8 mouse cellular contexts compared by ENCODE assay signal in genomic region chr4:45815542-45815941, GRCm38 (mm10). TPM values are rescaled to one million over a fixed set of nuclear protein-coding genes. Genes with fewer than 3 reads are reported as not detected.
DNase-seq lines count a peak whose midpoint lies in the region; ATAC-seq and TF ChIP-seq lines count a peak whose summit lies in the region.

No protein-coding gene starts in this region.

- no peak for ATAC-seq in intestine, postnatal 0 days
- ATAC-seq in intestine, embryonic 15.5 days: no peak

- peak; percentile 30 for TF ChIP-seq RAD21 in CH12.LX (IDR thresholded peaks at IDR 0.05; ENCODE audit: low read depth, low read length)

- WGBS in intestine, postnatal 0 days: 43% methylated on average over 7 of the region's 7 CpGs
- 44% methylated on average over 7 of the region's 7 CpGs for WGBS in intestine, embryonic 15.5 days

- TF ChIP-seq POLR2A in CH12.LX (IDR thresholded peaks at IDR 0.05; ENCODE audit: low read depth, low read length): no peak

- no peaks in the 10 kb centered on the region for H3K27me3 ChIP-seq in intestine, postnatal 0 days (replicated peaks; ENCODE audit: control insufficient read depth, insufficient read depth, low read length)
- H3K27me3 ChIP-seq in intestine, embryonic 15.5 days (replicated peaks): no peaks in the 10 kb centered on the region
- no peaks in the 10 kb centered on the region for H3K27me3 ChIP-seq in CH12.LX (replicated peaks)

- in situ Hi-C loops in CH12.LX (cut with MboI; ENCODE audit: low pct_ligation_motif_present, low pct_unique_long_range_greater_than_20kb, low sequenced_read_pairs): no loop called here

- TF ChIP-seq CTCF in intestine, postnatal 0 days (IDR thresholded peaks at IDR 0.05; ENCODE audit: low read depth): peak; percentile 80
- TF ChIP-seq CTCF in CH12.LX (conservative IDR thresholded peaks at IDR 0.05 in 1 of 2, IDR thresholded peaks at IDR 0.05 in 1 of 2; ENCODE audit: low read depth in 2 of 2, low read length in 2 of 2): peak in 1 of 2 experiments; percentile 53; a peak in 2 of 4 replicates

- H3K79me2 ChIP-seq in CH12.LX (replicated peaks; ENCODE audit: control insufficient read depth, extremely low read depth, insufficient read depth, poor library complexity, severe bottlenecking): no peaks in the 10 kb centered on the region

- H3K4me3 ChIP-seq in intestine, postnatal 0 days (ENCODE audit: low read depth, low read length): no peak overlapping the region
- no peak overlapping the region for H3K4me3 ChIP-seq in intestine, embryonic 15.5 days (replicated peaks)
- H3K4me3 ChIP-seq in CH12.LX (replicated peaks in 1 of 3; ENCODE audit: low read depth in 2 of 3, low read length in 2 of 3, poor library complexity in 1 of 3): no peak overlapping the region

- dilution Hi-C loops in CH12.LX (cut with MboI; ENCODE audit: extremely low pct_ligation_motif_present, extremely low pct_unique_long_range_greater_than_20kb, low sequenced_read_pairs): no loop called here

- H3K9me3 ChIP-seq in intestine, postnatal 0 days (ENCODE audit: control insufficient read depth): no peaks in the 10 kb centered on the region
- no peaks in the 10 kb centered on the region for H3K9me3 ChIP-seq in intestine, embryonic 15.5 days
- H3K9me3 ChIP-seq in CH12.LX (replicated peaks; ENCODE audit: low read length): no peaks in the 10 kb centered on the region

- no peak overlapping the region for H3K9ac ChIP-seq in intestine, postnatal 0 days (ENCODE audit: low read depth, low read length)
- H3K9ac ChIP-seq in intestine, embryonic 15.5 days: no peak overlapping the region
- H3K9ac ChIP-seq in CH12.LX (ENCODE audit: insufficient read depth, low read depth): no peak overlapping the region

- H3K4me2 ChIP-seq in intestine, postnatal 0 days (replicated peaks; ENCODE audit: low read depth): no peak overlapping the region
- H3K4me2 ChIP-seq in intestine, embryonic 15.5 days (replicated peaks): no peak overlapping the region
- no peak overlapping the region for H3K4me2 ChIP-seq in CH12.LX (ENCODE audit: insufficient read depth, low read depth, poor library complexity, severe bottlenecking)

- H3K36me3 ChIP-seq in intestine, postnatal 0 days (ENCODE audit: control insufficient read depth, insufficient read depth): no peaks in the 10 kb centered on the region
- H3K36me3 ChIP-seq in intestine, embryonic 15.5 days: no peaks in the 10 kb centered on the region
- no peaks in the 10 kb centered on the region for H3K36me3 ChIP-seq in CH12.LX (replicated peaks in 1 of 2; ENCODE audit: control insufficient read depth in 1 of 2, insufficient read depth in 1 of 2, low read length in 1 of 2)

- DNase-seq in CH12.LX (ENCODE audit: extremely low read depth): peak; percentile 14
- DNase-seq in adrenal gland, adult 2 months: peak; percentile 51
- DNase-seq in embryo, embryonic 9.5 days (ENCODE audit: extremely low spot score): peak; percentile 80
- peak; percentile 18 to 40 for DNase-seq in kidney, adult 8-10 months
- peak; percentile 25 for DNase-seq in lung, postnatal 25 days (ENCODE audit: low spot score)
- peak; percentile 26 to 29 for DNase-seq in thymus, postnatal 36 days

- H3K27ac ChIP-seq in intestine, postnatal 0 days (ENCODE audit: low read depth, low read length): no peak overlapping the region
- H3K27ac ChIP-seq in intestine, embryonic 15.5 days: no peak overlapping the region
- no peak overlapping the region for H3K27ac ChIP-seq in CH12.LX (ENCODE audit: insufficient read depth, low read depth)

- H3K4me1 ChIP-seq in intestine, postnatal 0 days (replicated peaks; ENCODE audit: control insufficient read depth, insufficient read depth, low read length): no peaks in the 10 kb centered on the region; the same call in 1 of the 2 replicates
- H3K4me1 ChIP-seq in intestine, embryonic 15.5 days (replicated peaks): peaks cover 15% of the 10 kb centered on the region
- peaks cover 0 to 21% of the 10 kb centered on the region in 2 experiments; a peak in 2 of 4 replicates for H3K4me1 ChIP-seq in CH12.LX (ENCODE audit: control insufficient read depth in 1 of 2, insufficient read depth in 2 of 2)

- no peak for TF ChIP-seq EP300 in CH12.LX (IDR thresholded peaks at IDR 0.05; ENCODE audit: low read length)

TF ChIP-seq in CH12.LX, 34 proteins besides CTCF, POLR2A, EP300 and RAD21:
- TF ChIP-seq RCOR1 (conservative IDR thresholded peaks at IDR 0.05; ENCODE audit: low read depth, low read length): no peak
- TF ChIP-seq USF2 (conservative IDR thresholded peaks at IDR 0.05; ENCODE audit: low read depth, low read length): no peak
- no peak for TF ChIP-seq MAZ (IDR thresholded peaks at IDR 0.05; ENCODE audit: low read depth, low read length)
- no peak for TF ChIP-seq PAX5 (IDR thresholded peaks at IDR 0.05; ENCODE audit: low read length)
- TF ChIP-seq USF1 (IDR thresholded peaks at IDR 0.05; ENCODE audit: low read depth, low read length): no peak
- no peak for TF ChIP-seq UBTF (IDR thresholded peaks at IDR 0.05; ENCODE audit: low read depth, low read length)
- TF ChIP-seq CHD1 (IDR thresholded peaks at IDR 0.05; ENCODE audit: low read depth, low read length): no peak

RNA-seq across cellular contexts. Expression of gene Igfbpl1, which starts 11.2 kb away (rescaled TPM):
- polyA plus RNA-seq in intestine, postnatal 0 days (2015; fragmentation: Nextera tagmentation; extraction: Ambion mirVana): 0.16 and 0.18 TPM in 2 replicates
- polyA plus RNA-seq in intestine, embryonic 15.5 days (2015; fragmentation: Nextera tagmentation; extraction: Ambion mirVana): 0.42 and 0.53 TPM in 2 replicates
- total RNA-seq in CH12.LX (2012; rRNA removed): not detected in 2 replicates
- not detected in 2 replicates for total RNA-seq in CH12.LX (2014; rRNA removed)
- not detected in 2 replicates for polyA plus RNA-seq in CH12.LX (2012; ENCODE audit: insufficient read length, low read depth)
- total RNA-seq in adrenal gland, adult 2 months (2021): not detected
- not detected in 2 replicates for polyA plus RNA-seq in adrenal gland, adult 2 months (2012; rRNA removed)

RNA-seq across cellular contexts. Expression of gene Aldh1b1, which starts 16.7 kb away (rescaled TPM):
- 350 and 391 TPM in 2 replicates for polyA plus RNA-seq in intestine, postnatal 0 days (2015; fragmentation: Nextera tagmentation; extraction: Ambion mirVana)
- 428 and 484 TPM in 2 replicates for polyA plus RNA-seq in intestine, embryonic 15.5 days (2015; fragmentation: Nextera tagmentation; extraction: Ambion mirVana)
- total RNA-seq in CH12.LX (2012; rRNA removed) (4.6 and 4.9 TPM in 2 replicates), CH12.LX (2014; rRNA removed) (6.7 and 8.3 TPM in 2 replicates)
- polyA plus RNA-seq in CH12.LX (2012; ENCODE audit: insufficient read length, low read depth): 6.4 and 7.1 TPM in 2 replicates
- total RNA-seq in adrenal gland, adult 2 months (2021): 10 to 100 TPM; 27.3 to 31.5 TPM
- 30.6 and 31.8 TPM in 2 replicates for polyA plus RNA-seq in adrenal gland, adult 2 months (2012; rRNA removed)

RNA-seq across cellular contexts. Expression of gene Stra6l, which starts 32.9 kb away (rescaled TPM):
- 47.9 and 59.0 TPM in 2 replicates for polyA plus RNA-seq in intestine, postnatal 0 days (2015; fragmentation: Nextera tagmentation; extraction: Ambion mirVana)
- polyA plus RNA-seq in intestine, embryonic 15.5 days (2015; fragmentation: Nextera tagmentation; extraction: Ambion mirVana): 6.6 and 7.1 TPM in 2 replicates
- total RNA-seq in CH12.LX (2012; rRNA removed) (not detected in 2 replicates), CH12.LX (2014; rRNA removed) (0.08 TPM in 1 of 2 replicates, not detected in the other)
- polyA plus RNA-seq in CH12.LX (2012; ENCODE audit: insufficient read length, low read depth): 0.13 TPM in 1 of 2 replicates, not detected in the other
- 1 to 10 TPM in 1 of 2 experiments, not detected in 1; 1.0 TPM for total RNA-seq in adrenal gland, adult 2 months (2021)
- polyA plus RNA-seq in adrenal gland, adult 2 months (2012; rRNA removed): 0.17 and 0.66 TPM in 2 replicates

Comparison
In these comparisons a context has a peak if more than half of its experiments do, and no peak if none do; other contexts are left out.
1. DNase-seq: peak in every context shown above with its lines; median percentile 80 in embryo, embryonic 9.5 days; 51 in adrenal gland, adult 2 months; 29 in kidney, adult 8-10 months; 28 in thymus, postnatal 36 days; 25 in lung, postnatal 25 days; 14 in CH12.LX.
2. RNA of gene Aldh1b1, which starts 16.7 kb away (polyA plus RNA-seq): 428 to 484 TPM in intestine, embryonic 15.5 days and 350 to 391 TPM in intestine, postnatal 0 days; 30.6 to 31.8 TPM in adrenal gland, adult 2 months and 6.4 to 7.1 TPM in CH12.LX; every median in the first group is over 10 times any median in the second.